Mouse (Mus musculus) erythroblast, embryonic 14.5 days (primary cell): ENCODE measurements at regions not wholly inside any gene's neighbourhood (a gene's known extent, or its start where the extent isn't known, plus 50 kb on each side); places are given as distances from the start of the nearest gene placed in this dataset.

Experiments
- GATA1 ChIP-seq: IDR thresholded peaks from 2 replicates; pipeline ENCODE4 v1.6.1; 2012; ENCODE audit warnings: low read length, inconsistent platforms, mixed read lengths
- TAL1 ChIP-seq: IDR thresholded peaks from 3 replicates; pipeline ENCODE4 v1.6.1; 2012; ENCODE audit warnings: low read length, inconsistent platforms, mixed read lengths

DNA sequence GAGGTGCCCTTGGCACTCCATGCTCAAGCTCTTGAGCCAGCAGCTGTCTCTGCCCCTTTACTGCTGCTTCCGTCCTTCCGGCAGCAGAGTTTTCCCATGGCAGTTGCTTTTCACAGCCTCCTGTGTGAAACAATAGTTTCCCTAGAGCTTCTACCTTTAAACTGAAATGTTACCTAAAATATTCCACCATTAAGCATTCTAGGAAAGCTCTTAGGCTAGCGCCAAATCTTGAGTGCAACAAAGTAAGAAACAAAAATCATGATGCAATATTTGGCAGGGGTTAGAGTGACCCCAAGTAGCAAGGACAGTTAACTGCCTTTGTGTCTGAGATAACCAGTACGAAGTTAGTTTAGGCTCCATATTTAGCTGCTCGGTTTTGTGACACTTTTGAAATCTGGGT lies 830.3 kb upstream of the Tenm2 start:
- TF ChIP-seq GATA1: no peak
- no peak for TF ChIP-seq TAL1
